Mouse (Mus musculus) CD4-positive, CD25-positive, alpha-beta regulatory T cell, adult 4 months (primary cell): ENCODE results near the gene Gm11127. TPM values are rescaled to one million over a fixed set of nuclear protein-coding genes. Genes with fewer than 3 reads are reported as not detected.
"Not testable (repeated sequence)": the region's sequence is repeated elsewhere in the genome, so short reads cannot be mapped to it uniquely, and the experiment has no call there.

ENCODE experiments used
- ATAC-seq: one replicate; pipeline ENCODE4 v1.8.0; 2017
- polyA plus RNA-seq, 2 experiments: library from polyadenylated mRNA; unstranded; fragments of 100-300 nt; shearing (Covaris generic); gene quantifications; one replicate each; pipeline ENCODE4 v1.2.1; 2017

Gm11127 gene
- not detected for polyA plus RNA-seq

- ATAC-seq, result not testable (repeated sequence)
Observed at GRCm38 (mm10) chr17:36058362-36058761, at the start of gene Gm11127. Gene Gm11127 (minus strand): TSS chr17:36058371.

- ATAC-seq, result not testable (repeated sequence)
Observed at GRCm38 (mm10) chr17:36102091-36102490, 43.9 kb upstream of the Gm11127 start.

DNA sequence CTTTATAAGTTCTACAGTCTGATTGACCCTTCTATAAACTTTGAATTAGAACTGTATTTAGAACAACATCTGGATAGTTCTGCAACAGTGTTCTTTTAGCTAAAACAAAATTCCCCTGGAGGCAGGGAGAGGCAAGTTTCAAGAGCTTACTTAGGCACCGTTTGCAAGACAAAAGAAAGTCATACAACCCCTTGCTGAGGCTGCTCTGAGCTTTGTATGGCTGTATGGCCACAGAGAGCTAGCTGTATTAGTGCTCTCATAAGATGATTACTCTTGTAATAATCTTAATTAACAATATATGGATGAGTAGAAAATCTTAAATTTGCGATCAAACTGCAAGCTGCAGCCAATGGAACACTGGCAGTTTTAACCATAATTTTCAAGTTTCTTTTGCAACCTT, 41.4 kb upstream of the Gm11127 start:
- not testable (repeated sequence) for ATAC-seq

DNA sequence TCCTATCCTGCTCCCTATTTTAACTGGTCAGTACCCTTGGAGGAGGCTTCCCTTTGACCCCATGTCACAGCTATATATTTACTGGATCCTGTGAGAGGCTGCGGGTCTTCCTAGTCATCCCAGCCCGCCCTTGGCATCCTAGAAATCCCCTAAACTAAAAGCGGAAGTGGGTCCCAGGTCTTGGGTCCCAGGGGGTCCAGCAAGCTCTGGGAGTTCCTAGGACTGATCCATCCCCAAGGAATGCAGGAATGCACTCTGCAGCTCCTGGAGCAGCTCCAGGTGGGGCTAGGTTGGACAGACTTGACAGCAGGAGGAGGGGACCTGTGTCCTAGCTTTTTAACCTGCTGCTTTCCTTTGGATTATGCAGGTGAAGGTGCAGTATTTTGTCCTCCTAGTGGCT, 35.8 kb upstream of the Gm11127 start:
- ATAC-seq, result no peak

GRCm38 (mm10) chr17:36092520-36092919, 34.3 kb upstream of the Gm11127 start:
- ATAC-seq, result not testable (repeated sequence)

DNA sequence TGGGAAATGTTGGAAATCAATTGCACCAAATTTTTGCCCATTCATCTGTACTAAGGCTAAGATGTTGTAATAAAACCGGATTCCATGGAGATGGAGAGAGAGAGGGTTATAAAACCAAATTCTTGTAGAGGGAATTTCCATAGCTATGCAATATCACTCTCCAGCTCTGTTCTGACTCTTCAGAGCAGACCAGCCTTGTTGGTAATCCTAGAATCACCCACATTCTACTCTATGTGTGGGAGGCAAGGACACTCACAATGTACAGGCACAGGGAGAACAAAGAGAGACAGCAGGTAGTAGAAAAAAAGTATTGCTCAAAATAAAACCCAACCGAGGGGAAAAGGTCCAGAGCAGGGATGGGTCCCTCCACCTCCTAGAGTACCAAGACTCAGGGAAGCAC, 33.8 kb upstream of the Gm11127 start:
- ATAC-seq, result not testable (repeated sequence)

GRCm38 (mm10) chr17:36085976-36086375, 27.8 kb upstream of the Gm11127 start:
- ATAC-seq, result not testable (repeated sequence)

- ATAC-seq, result peak; percentile 58
Observed at GRCm38 (mm10) chr17:36083870-36084451, 25.8 kb upstream of the Gm11127 start.

DNA sequence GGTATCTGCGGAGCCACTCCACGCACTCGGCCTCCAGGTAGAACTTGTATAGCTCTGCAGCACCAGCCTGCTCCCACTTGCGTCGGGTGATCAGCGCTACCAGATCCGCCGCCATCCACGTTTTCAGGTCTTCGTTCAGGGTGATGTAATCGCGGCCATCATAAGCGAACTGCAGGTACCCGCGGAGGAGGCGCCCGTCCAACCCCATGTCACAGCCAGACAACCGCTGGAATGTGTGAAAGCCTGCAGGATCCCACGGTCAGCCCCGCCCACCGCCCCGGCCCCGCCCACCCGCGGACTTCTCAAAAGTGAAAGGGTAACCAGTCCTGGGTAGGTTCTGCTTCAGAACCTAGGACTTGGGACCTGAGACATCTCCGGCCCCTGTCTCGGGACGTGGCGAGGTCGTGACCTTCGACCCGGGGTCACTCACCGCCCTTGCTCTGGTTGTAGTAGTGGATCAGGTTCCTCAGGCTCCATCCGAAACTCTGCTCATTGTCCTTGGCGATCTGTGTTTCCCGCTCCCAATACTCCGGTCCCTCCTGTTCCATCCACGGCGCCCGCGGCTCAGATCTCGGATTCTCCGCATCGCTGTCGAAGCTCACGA, 25.2 kb upstream of the Gm11127 start:
- peak; percentile 70 for ATAC-seq

DNA sequence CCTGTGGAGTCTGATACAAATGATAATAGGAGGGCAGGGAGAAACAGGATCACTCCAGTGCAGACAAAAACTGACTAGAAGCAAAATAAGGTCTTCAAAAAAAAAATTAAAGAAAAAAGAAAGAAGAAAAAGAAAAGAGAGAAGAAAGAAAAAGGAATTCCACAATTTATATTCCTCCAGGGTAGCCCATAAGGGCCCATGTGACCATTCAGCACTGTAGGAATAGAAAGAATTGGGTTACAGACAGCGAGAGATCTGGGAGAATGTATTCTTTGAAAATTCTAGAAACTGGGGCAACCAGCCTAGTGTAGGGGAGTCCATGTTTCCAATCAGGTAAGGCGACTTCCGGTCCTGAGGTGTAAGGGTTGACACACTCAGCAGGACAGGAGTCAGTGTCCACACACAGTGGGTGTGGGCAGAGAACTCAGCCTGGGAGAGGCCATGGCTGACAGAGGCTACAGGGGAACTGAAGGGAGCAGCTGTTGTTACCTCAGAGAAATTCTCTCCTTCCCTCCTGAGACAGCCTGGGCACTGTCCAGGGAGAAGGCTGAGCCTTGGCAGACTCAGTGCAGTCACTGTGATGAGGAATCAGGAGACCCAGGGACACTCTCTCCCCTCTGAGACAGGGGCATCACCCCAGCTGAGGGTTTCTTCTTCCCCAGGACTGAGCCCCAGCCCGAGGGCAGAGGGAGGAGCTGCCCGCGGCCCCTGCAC, 24.5 kb upstream of the Gm11127 start:
- not testable (repeated sequence) for ATAC-seq

GRCm38 (mm10) chr17:36081901-36082300, 23.7 kb upstream of the Gm11127 start:
- ATAC-seq, result not testable (repeated sequence)

GRCm38 (mm10) chr17:36060829-36061228, 2.7 kb upstream of the Gm11127 start:
- ATAC-seq, result peak; percentile 77

DNA sequence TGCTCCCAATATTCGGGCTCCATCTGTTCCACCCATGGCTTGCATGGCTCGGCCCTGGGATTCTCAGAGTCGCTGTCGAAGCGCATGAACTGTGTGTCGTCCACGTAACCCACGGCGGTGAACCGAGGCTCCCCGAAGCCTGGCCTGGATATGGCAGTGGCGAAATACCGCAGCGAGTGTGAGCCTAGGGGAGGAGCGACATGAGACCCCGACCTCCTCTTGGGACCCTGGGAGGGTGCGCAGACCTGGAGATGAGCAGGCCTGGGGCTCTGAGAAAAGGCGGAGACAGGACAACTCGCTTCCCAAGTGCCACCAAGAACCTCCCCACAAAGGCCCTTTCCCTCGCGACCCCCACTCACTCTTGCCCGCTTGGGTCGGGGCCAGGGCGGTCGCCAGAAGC, 244 bp downstream of the Gm11127 start:
- ATAC-seq, result not testable (repeated sequence)

DNA sequence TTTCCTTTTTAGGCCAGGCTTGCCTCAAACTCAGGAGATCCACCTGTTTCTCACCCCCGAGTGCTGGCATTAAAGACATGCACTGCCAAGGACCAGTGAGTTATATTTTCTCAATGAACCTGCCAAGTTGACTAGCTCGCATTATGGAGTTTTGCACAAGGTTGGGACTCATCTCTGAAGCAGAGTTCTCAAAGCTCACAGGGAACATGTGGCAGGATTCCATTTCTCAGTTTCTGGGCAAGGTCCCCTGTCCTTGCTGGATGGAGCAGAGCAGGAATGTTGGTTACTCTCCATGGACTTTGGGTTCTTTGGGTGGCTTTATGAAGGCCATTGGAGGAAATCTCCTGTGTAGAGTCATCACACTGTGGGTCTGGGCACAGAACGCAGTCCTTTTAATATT, 14.9 kb downstream of the Gm11127 start:
- ATAC-seq, result no peak

DNA sequence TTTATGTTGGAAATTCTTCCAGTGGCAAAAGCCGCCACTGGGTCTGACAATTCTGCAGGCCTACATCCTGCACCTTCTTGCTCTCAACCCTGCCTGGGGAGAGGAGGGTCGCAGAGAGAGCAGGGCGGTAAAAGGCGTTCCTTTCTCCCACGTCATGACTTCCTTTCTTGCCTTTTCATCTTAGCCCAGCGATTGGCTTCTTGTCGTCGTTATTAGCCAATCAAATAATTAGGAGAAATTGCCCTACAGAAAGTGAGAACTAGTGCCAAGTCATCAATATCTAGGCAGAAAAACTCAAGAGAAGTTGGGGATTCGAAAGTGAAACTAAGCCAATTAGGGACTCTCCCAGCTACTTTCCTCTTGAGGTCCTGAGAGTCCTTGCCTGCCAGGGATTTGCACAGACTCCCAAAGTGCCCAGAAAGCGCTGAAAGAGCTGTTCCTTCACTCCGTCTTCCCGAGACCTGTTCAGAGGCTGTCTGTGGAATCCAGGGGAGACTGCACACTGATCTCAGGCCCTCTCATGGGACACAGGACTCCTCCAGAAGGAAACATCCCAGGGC, 15.5 kb downstream of the Gm11127 start, which contains the start of the genes H2-T22 and Gm6034:
TSS of gene H2-T22 (minus strand) at position 138 of the 560 bp plus-strand sequence.
TSS of gene Gm6034 (plus strand) at position 352 of the 560 bp plus-strand sequence.
- peak; percentile 97 for ATAC-seq

DNA sequence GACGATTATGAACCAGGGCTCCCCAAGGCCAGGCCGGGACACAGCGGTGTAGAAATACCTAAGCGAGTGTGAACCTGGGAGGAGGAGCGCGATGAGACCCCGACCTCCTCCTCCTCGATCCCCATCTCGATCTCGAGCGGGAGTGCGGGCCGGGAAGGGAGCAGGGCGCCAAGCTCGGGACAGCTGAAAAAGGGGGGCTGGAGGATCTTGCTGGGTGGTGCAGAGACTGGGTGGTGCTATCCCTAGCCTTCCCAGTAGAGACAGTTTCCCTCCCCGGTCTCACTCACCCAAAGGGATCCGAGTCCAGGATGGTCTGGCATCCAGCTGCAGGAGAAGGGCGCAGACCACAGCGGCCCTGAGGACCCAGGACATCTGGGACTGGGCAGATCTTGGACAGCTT, 16.1 kb downstream of the Gm11127 start:
- not testable (repeated sequence) for ATAC-seq

DNA sequence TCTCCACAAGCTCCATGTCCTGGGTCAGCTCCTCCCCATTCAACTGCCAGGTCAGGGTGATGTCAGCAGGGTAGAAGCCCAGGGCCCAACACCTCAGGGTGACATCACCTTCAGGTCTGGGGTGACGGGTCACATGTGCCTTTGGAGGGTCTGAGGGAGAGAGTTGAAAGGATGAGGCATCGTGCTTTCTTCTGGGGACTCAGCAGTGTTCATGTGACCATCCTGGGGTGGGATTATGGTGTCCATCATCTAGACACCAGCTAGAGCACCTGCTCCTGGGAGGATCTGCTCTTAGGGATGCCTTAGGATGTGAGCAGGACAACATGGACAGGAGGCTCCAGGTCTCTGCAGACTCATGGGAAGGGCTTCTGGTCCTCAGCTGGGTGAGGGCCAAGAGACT, 17.6 kb downstream of the Gm11127 start:
- not testable (repeated sequence) for ATAC-seq

- not testable (repeated sequence) for ATAC-seq
Observed at GRCm38 (mm10) chr17:36036126-36036525, 22.0 kb downstream of the Gm11127 start.

DNA sequence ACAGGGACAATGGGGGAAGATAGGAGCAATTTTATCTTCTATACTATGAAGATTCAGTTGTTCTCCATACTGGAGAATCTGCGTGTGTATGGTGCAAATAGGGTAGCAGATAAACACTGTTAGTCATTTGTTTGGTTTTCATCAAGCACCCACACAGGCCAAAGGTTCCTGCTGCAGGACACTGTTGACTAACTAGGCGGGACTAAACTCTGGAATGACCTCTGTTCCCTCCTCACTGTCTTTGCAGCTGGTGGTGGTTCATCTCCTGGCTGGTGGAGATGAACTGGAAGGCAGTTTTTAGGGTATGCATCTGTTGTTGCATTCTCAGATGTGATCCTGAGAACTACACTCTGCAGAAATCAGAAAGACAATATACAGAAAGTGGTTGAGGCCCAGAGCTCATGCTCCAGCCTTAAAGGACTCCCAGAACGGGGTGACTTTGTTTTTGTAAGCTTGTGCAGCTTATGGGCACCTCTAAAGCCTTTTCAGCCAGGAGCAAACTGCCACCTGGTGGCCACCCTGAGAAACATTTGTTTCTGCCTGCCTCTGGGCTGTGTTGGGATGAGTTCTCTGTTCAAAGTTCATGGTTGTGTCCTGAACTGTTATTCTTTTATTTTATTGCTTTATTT, 23.0 kb downstream of the Gm11127 start:
- ATAC-seq, result peak; percentile 35

DNA sequence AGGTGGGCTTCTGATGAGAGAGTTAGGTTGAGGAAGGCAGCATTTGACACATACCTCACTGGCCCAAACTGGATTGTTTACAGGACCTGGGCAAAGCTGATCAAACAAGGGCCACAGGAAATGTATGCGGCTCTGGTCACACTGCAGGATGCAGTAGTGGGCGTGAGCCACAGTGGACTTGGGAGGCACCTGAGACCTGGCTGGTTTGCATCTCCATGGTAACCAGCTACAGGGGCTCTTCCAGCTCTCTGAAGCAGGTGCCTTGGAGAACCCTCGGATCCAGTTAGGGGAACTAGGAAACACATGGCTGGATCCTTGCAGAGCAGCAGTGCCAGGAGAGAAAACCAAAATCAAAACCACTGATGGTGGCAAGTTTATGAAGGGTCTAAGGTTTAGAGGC, 23.6 kb downstream of the Gm11127 start:
- not testable (repeated sequence) for ATAC-seq

DNA sequence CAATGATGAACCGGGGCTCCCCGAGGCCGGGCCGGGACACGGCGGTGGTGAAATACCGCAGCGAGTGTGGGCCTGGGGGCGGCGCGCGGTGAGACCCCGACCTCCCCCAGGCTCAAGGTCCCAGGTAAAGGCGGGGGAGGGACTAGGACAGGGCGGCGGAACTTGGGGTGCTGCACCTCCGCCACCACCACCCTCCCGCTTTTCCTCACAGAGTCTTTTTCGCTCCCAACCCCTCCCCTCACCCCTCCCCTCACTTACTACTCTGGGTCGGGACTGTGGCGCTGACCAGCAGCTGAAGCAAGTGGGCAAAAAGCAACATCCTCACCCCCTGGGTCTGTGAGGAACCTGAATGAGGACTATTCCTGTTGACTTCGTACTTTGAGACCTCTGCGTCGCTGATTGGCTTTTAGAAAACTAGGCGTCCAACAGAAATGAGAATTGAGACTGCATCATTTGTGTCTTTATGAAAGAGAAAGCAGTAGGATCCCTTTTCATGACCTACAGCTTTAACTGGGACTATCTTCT, 25.8 kb downstream of the Gm11127 start, which contains the start of gene H2-T23:
TSS of gene H2-T23 (minus strand) at position 505 of the 525 bp plus-strand sequence.
- peak; percentile 87 for ATAC-seq

GRCm38 (mm10) chr17:36031583-36032331, 26.4 kb downstream of the Gm11127 start:
- peak; percentile 80 for ATAC-seq
